Mouse (Mus musculus): Measurements from ENCODE around the gene Chaf1a.

GRCm38 (mm10) chr17:56006956-56007355 lies 33.3 kb upstream of the Chaf1a start:
- TF ChIP-seq CTCF (IDR thresholded peaks at IDR 0.05; ENCODE audit: control insufficient read depth, insufficient read depth, insufficient replicate concordance, low read depth, low read length), result no peak
- no peak for TF ChIP-seq POLR2A (IDR thresholded peaks at IDR 0.05; ENCODE audit: control insufficient read depth, low read depth, low read length)

Measured in testis, adult 2 months (tissue).